Mouse (Mus musculus) urinary bladder, postnatal 14 days (tissue): ENCODE results near the gene Sh3gl1.
A peak's percentile ranks its signal among the peaks of the same experiment; 100 is the strongest.

Experiments
- DNase-seq: peaks from one replicate; pipeline ENCODE4 v3.0.0; 2021; ENCODE audit warnings: low spot score

The Sh3gl1 gene

GRCm38 (mm10) chr17:56021161-56021910 lies 15.1 kb downstream of the Sh3gl1 start:
- DNase-seq: no peak

GRCm38 (mm10) chr17:56020400-56021084 lies 15.9 kb downstream of the Sh3gl1 start:
- no peak for DNase-seq

GRCm38 (mm10) chr17:56018347-56019131 lies 17.9 kb downstream of the Sh3gl1 start:
- DNase-seq: peak; percentile 73

- no peak for DNase-seq
Observed at GRCm38 (mm10) chr17:56017848-56018247, 18.6 kb downstream of the Sh3gl1 start.

GRCm38 (mm10) chr17:56016793-56017785 lies 19.3 kb downstream of the Sh3gl1 start:
- no peak for DNase-seq

GRCm38 (mm10) chr17:56016382-56016781 lies 20.1 kb downstream of the Sh3gl1 start:
- DNase-seq: no peak

- no peak for DNase-seq
Observed at GRCm38 (mm10) chr17:56015293-56015692, 21.1 kb downstream of the Sh3gl1 start.

GRCm38 (mm10) chr17:56011441-56011840 lies 25.0 kb downstream of the Sh3gl1 start:
- no peak for DNase-seq

GRCm38 (mm10) chr17:56010681-56011080 lies 25.8 kb downstream of the Sh3gl1 start:
- DNase-seq: peak; percentile 84

GRCm38 (mm10) chr17:56010255-56010654 lies 26.2 kb downstream of the Sh3gl1 start:
- no peak for DNase-seq

- DNase-seq: no peak
Observed at GRCm38 (mm10) chr17:56009962-56010240, 26.5 kb downstream of the Sh3gl1 start.

GRCm38 (mm10) chr17:56009088-56009961 lies 27.1 kb downstream of the Sh3gl1 start:
- DNase-seq: peak; percentile 93

GRCm38 (mm10) chr17:56008356-56009087 lies 27.9 kb downstream of the Sh3gl1 start:
- DNase-seq: peak; percentile 93

GRCm38 (mm10) chr17:56007444-56008355 lies 28.7 kb downstream of the Sh3gl1 start:
- no peak for DNase-seq

- DNase-seq: no peak
Observed at GRCm38 (mm10) chr17:56006956-56007355, 29.5 kb downstream of the Sh3gl1 start.

- DNase-seq: peak; percentile 70
Observed at GRCm38 (mm10) chr17:56005415-56006061, 30.9 kb downstream of the Sh3gl1 start, which contains the start of the genes Stap2 and Mpnd. Gene Stap2, minus strand, starts transcription at chr17:56005584. Gene Mpnd, plus strand, starts transcription at chr17:56005711.

GRCm38 (mm10) chr17:56003000-56003399 lies 33.4 kb downstream of the Sh3gl1 start:
- DNase-seq: no peak
